Mouse (Mus musculus) stomach, embryonic 16.5 days (tissue): ENCODE results near the gene Dis3. TPM values are rescaled to one million over a fixed set of nuclear protein-coding genes. Genes with fewer than 3 reads are reported as not detected.

Experiments
- ATAC-seq: fragments of 200-750 bp; cut with Nextera tagmentation; 2 replicates; pipeline ENCODE4 v1.8.0; 2017; ENCODE audit warnings: moderate number of reproducible peaks, moderate TSS enrichment; ENCODE audit not compliant: insufficient read depth, low FRiP score
- H3K27ac ChIP-seq: fragments of 300-500 bp; sonication (generic); 2 replicates; pipeline ENCODE4 v1.5.1; 2014; ENCODE audit warnings: low read length
- H3K27me3 ChIP-seq: fragments of 300-500 bp; sonication (generic); 2 replicates; pipeline ENCODE4 v1.6.1; 2014; ENCODE audit warnings: low read length, control low read depth, mixed read lengths; ENCODE audit not compliant: control insufficient read depth, insufficient read depth
- H3K36me3 ChIP-seq: fragments of 300-500 bp; sonication (generic); 2 replicates; pipeline ENCODE4 v1.6.1; 2014; ENCODE audit warnings: low read length; ENCODE audit not compliant: control insufficient read depth, insufficient read depth
- H3K4me1 ChIP-seq: fragments of 300-500 bp; sonication (generic); 2 replicates; pipeline ENCODE4 v1.6.1; 2014; ENCODE audit warnings: low read length, control low read depth, mixed read lengths; ENCODE audit not compliant: control insufficient read depth, insufficient read depth
- H3K4me2 ChIP-seq: fragments of 300-500 bp; sonication (generic); 2 replicates; pipeline ENCODE4 v1.6.1; 2014; ENCODE audit warnings: low read depth, low read length, mixed read lengths
- H3K4me3 ChIP-seq: fragments of 300-500 bp; sonication (generic); replicated peaks from 2 replicates; pipeline ENCODE4 v1.5.1; 2014; ENCODE audit warnings: mild to moderate bottlenecking, low read length
- H3K9ac ChIP-seq: fragments of 300-500 bp; sonication (generic); 2 replicates; pipeline ENCODE4 v1.6.1; 2014; ENCODE audit warnings: low read length
- H3K9me3 ChIP-seq: fragments of 300-500 bp; sonication (generic); replicated peaks from 2 replicates; pipeline ENCODE4 v1.6.1; 2016; ENCODE audit warnings: low read length, control low read depth; ENCODE audit not compliant: control insufficient read depth
- WGBS: fragments of 180-500 bp; shearing (Covaris S2); extraction: QIAGEN DNeasy Blood & Tissue Kit; methylation state at CpG from one replicate; pipeline ENCODE4 v1.1.7; 2014; 5-methylcytosine and 5-hydroxymethylcytosine counted together
- polyA plus RNA-seq: library from polyadenylated mRNA; unstranded; fragments of >200 nt; fragmentation: Nextera tagmentation; extraction: Ambion mirVana; gene quantifications from 2 replicates; pipeline ENCODE4 v1.2.1, GENCODE M21; 2015

Gene Dis3
- polyA plus RNA-seq, 1 experiment from 2014 or later, result 22.7 TPM

DNA sequence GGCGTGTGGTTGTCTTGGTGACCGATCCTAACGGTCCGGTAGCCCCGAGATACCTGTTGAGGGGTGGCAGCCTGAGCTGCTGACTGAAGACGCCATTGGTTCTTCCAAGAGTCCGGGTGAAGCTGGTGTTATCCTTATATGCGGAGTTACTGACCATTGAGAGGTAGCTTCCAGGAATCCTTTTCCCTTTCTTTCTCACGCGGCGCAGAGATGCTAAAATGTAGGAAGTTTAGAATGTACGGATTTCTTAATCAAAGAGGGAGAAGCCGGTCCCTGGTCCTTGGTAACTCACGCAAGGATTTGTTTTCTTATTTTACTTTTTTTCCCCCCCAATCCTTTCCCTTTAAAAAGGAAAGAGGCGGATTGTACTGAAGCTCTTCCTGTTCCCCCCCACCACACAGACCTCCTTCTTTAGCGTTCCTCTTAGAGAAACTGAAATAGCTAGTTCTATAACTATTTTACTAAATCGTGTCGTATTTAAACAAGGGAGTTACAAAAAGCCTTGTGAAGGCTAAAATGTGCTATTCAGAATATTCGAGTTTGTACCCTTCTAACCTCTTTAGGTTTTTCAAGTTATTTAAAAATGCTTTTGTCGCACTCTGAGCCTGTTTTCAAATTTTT is 507 bp upstream of the Dis3 start:
- Histone ChIP-seq H3K4me3 (peak overlapping the region; percentile 98), H3K27ac (no peak overlapping the region), H3K36me3 (0 out of 2 replicates have a peak, but pooled peaks cover 5% of the 10 kb centered on the region), H3K9me3 (no peaks in the 10 kb centered on the region), H3K27me3 (no peaks in the 10 kb centered on the region), H3K9ac (peak overlapping the region; percentile 81), H3K4me2 (peak overlapping the region; percentile 67), H3K4me1 (peaks cover 8% of the 10 kb centered on the region)
- no peak for ATAC-seq
- WGBS, result 5% methylated on average over 20 of the region's 20 CpGs

GRCm38 (mm10) chr14:99088947-99089346 is 10.6 kb downstream of the Dis3 start:
- Histone ChIP-seq H3K27me3 (no peaks in the 10 kb centered on the region), H3K4me2 (no peak overlapping the region), H3K9ac (no peak overlapping the region), H3K36me3 (peaks cover 20% of the 10 kb centered on the region), H3K9me3 (no peaks in the 10 kb centered on the region), H3K4me1 (no peaks in the 10 kb centered on the region), H3K4me3 (no peak overlapping the region), H3K27ac (no peak overlapping the region)
- ATAC-seq, result no peak
- WGBS, result 94% methylated on average over 7 of the region's 7 CpGs

- H3K4me1 ChIP-seq, result no peaks in the 10 kb centered on the region
- H3K27me3 ChIP-seq, result no peaks in the 10 kb centered on the region
- H3K36me3 ChIP-seq, result peaks cover 10% of the 10 kb centered on the region
- H3K4me3 ChIP-seq, result no peak overlapping the region
- H3K9ac ChIP-seq, result no peak overlapping the region
- no peak for ATAC-seq
- no peak overlapping the region for H3K4me2 ChIP-seq
- WGBS, result 94% methylated on average over 4 of the region's 4 CpGs
- H3K9me3 ChIP-seq, result no peaks in the 10 kb centered on the region
- no peak overlapping the region for H3K27ac ChIP-seq
These were observed 28.4 kb downstream of the Dis3 start for GRCm38 (mm10) chr14:99071146-99071545.

- 90% methylated on average over 2 of the region's 2 CpGs for WGBS
- Histone ChIP-seq H3K27ac (no peak overlapping the region), H3K27me3 (no peaks in the 10 kb centered on the region), H3K4me2 (no peak overlapping the region), H3K36me3 (peaks cover 14% of the 10 kb centered on the region; the same call in 1 of the 2 replicates), H3K4me3 (no peak overlapping the region), H3K4me1 (no peaks in the 10 kb centered on the region), H3K9me3 (no peaks in the 10 kb centered on the region), H3K9ac (no peak overlapping the region)
- ATAC-seq, result no peak
These were observed 36.5 kb downstream of the Dis3 start for GRCm38 (mm10) chr14:99063091-99063490.

GRCm38 (mm10) chr14:99060616-99061015 is 39.0 kb downstream of the Dis3 start:
- 91% methylated on average over 12 of the region's 12 CpGs for WGBS
- Histone ChIP-seq H3K4me1 (no peaks in the 10 kb centered on the region), H3K4me2 (no peak overlapping the region), H3K9me3 (no peaks in the 10 kb centered on the region), H3K36me3 (peaks cover 14% of the 10 kb centered on the region; the same call in 1 of the 2 replicates), H3K4me3 (no peak overlapping the region), H3K27ac (no peak overlapping the region), H3K27me3 (no peaks in the 10 kb centered on the region), H3K9ac (no peak overlapping the region)
- no peak for ATAC-seq

DNA sequence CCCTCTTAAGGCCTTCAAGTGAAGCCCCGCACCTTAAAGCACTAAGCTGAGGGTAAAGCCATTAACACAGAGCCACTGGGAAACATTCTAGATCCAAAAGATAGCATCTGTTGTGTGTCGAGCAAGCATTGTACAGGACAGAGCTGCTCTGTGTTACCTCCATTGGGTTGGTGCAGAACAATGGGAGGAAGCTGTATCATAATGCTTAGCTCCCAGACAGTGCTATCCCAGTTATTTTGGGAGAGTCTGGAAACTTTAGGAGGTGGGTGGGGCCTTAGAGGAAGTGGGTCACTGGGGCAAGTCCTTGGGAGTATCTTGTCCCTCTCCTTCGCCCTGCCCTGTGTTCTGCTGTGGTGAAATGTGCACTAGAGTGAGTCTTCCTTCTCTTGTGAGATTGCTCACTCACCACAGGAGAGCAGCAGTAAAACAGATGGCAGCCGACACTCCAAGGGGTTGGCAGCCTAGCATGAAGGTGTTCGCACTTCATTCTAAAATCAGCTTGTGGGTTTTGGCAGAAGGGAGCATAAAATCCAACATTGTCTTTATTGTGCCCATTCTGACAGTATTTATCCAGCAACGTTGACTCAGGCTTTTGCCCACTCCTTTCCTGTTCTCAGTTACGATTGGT is 40.5 kb downstream of the Dis3 start:
- Histone ChIP-seq H3K9me3 (no peaks in the 10 kb centered on the region), H3K36me3 (peaks cover 14% of the 10 kb centered on the region; the same call in 1 of the 2 replicates), H3K4me2 (no peak overlapping the region), H3K9ac (no peak overlapping the region), H3K27me3 (no peaks in the 10 kb centered on the region), H3K4me3 (no peak overlapping the region), H3K27ac (no peak overlapping the region), H3K4me1 (no peaks in the 10 kb centered on the region)
- 83% methylated on average over 7 of the region's 7 CpGs for WGBS
- ATAC-seq, result no peak

DNA sequence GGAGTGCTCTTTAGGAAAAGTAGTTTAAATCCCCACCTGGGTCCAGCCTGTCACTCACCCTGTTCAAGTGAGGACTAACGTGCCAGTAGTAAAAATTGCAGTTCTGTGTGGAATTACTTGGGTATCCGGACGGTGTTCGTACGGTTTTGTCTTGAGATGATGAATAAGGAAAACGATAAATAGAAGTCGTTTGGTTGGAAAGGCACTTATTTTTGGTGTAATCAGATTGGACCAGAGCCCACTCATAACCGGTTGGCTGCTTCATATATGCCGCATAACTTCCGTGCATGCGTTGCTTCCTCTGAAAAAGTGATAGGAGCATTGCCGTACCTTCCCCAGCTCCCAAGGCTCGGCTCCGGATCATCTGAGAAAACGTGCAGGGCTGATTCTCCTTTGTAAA is 52.8 kb downstream of the Dis3 start:
- Histone ChIP-seq H3K27me3 (no peaks in the 10 kb centered on the region), H3K4me1 (peaks cover 20% of the 10 kb centered on the region), H3K9ac (peak overlapping the region; percentile 79), H3K4me2 (peak overlapping the region; percentile 73), H3K4me3 (peak overlapping the region; percentile 99), H3K36me3 (peaks cover 6% of the 10 kb centered on the region; the same call in 1 of the 2 replicates), H3K27ac (peak overlapping the region; percentile 83), H3K9me3 (no peaks in the 10 kb centered on the region)
- peak; percentile 2; the same call in 1 of the 2 replicates for ATAC-seq
- under 1% methylated on average over 15 of the region's 15 CpGs for WGBS

- H3K36me3 ChIP-seq, result peaks cover 6% of the 10 kb centered on the region; the same call in 1 of the 2 replicates
- peak within 1 kb of the TSS; percentile 99 for H3K4me3 ChIP-seq
- H3K4me2 ChIP-seq, result peak within 1 kb of the TSS; percentile 73
- no peaks in the 10 kb centered on the region for H3K9me3 ChIP-seq
- under 1% methylated on average over 66 of the region's 81 CpGs for WGBS
- H3K4me1 ChIP-seq, result peaks cover 25% of the 10 kb centered on the region
- H3K27me3 ChIP-seq, result no peaks in the 10 kb centered on the region
- peak; percentile 95 for ATAC-seq
- H3K9ac ChIP-seq, result peak within 1 kb of the TSS; percentile 93
- H3K27ac ChIP-seq, result peak within 1 kb of the TSS; percentile 83
These were observed 53.4 kb downstream of the Dis3 start, which contains the start of the genes Mzt1 and Bora for GRCm38 (mm10) chr14:99046031-99046781. Mzt1 (minus strand) TSS chr14:99046134. Bora (plus strand) TSS chr14:99046222.
